Mouse (Mus musculus) embryo, embryonic 9.5 days (tissue): ENCODE measurements at regions not wholly inside any gene's neighbourhood (a gene's known extent, or its start where the extent isn't known, plus 50 kb on each side); places are given as distances from the start of the nearest gene placed in this dataset.
A peak's percentile ranks its signal among the peaks of the same experiment; 100 is the strongest.

Source experiments
- DNase-seq: peaks from one replicate; pipeline ENCODE4 v3.0.0-alpha.2; 2017; ENCODE audit errors: extremely low spot score

GRCm38 (mm10) chr12:107658241-107658640 lies 169.8 kb downstream of the 3110018I06Rik start:
- no peak for DNase-seq

- no peak for DNase-seq
Observed at GRCm38 (mm10) chr12:107658821-107659220, 170.4 kb downstream of the 3110018I06Rik start.

- peak; percentile 72 for DNase-seq
Observed at GRCm38 (mm10) chr12:107662624-107663023, 174.2 kb downstream of the 3110018I06Rik start.

- DNase-seq: no peak
Observed at GRCm38 (mm10) chr12:107667836-107668235, 179.4 kb downstream of the 3110018I06Rik start.

- no peak for DNase-seq
Observed at GRCm38 (mm10) chr12:107669046-107669445, 180.6 kb downstream of the 3110018I06Rik start.

GRCm38 (mm10) chr12:107669450-107669849 lies 181.0 kb downstream of the 3110018I06Rik start:
- DNase-seq: no peak

- no peak for DNase-seq
Observed at GRCm38 (mm10) chr12:107669910-107670309, 181.5 kb downstream of the 3110018I06Rik start.

- no peak for DNase-seq
Observed at GRCm38 (mm10) chr12:107677076-107677475, 188.6 kb downstream of the 3110018I06Rik start.

- no peak for DNase-seq
Observed at GRCm38 (mm10) chr12:107687447-107687846, 199.0 kb downstream of the 3110018I06Rik start.

- DNase-seq: no peak
Observed at GRCm38 (mm10) chr12:107689418-107689817, 201.0 kb downstream of the 3110018I06Rik start.

- DNase-seq: no peak
Observed at GRCm38 (mm10) chr12:107690061-107690460, 201.6 kb downstream of the 3110018I06Rik start.

GRCm38 (mm10) chr12:107693693-107694092 lies 205.3 kb downstream of the 3110018I06Rik start:
- DNase-seq: no peak

GRCm38 (mm10) chr12:107695014-107695413 lies 206.6 kb downstream of the 3110018I06Rik start:
- DNase-seq: no peak

- DNase-seq: no peak
Observed at GRCm38 (mm10) chr12:107695438-107696267, 207.2 kb downstream of the 3110018I06Rik start.

- DNase-seq: no peak
Observed at GRCm38 (mm10) chr12:107700317-107700716, 211.9 kb downstream of the 3110018I06Rik start.

GRCm38 (mm10) chr12:107700868-107701597 lies 212.6 kb downstream of the 3110018I06Rik start:
- DNase-seq: no peak

GRCm38 (mm10) chr12:107708812-107709211 lies 220.4 kb downstream of the 3110018I06Rik start:
- DNase-seq: no peak

- no peak for DNase-seq
Observed at GRCm38 (mm10) chr12:107711017-107711416, 222.6 kb downstream of the 3110018I06Rik start.

- no peak for DNase-seq
Observed at GRCm38 (mm10) chr12:107711675-107712074, 223.2 kb downstream of the 3110018I06Rik start.

- DNase-seq: no peak
Observed at GRCm38 (mm10) chr12:107713191-107713590, 224.8 kb downstream of the 3110018I06Rik start.

GRCm38 (mm10) chr12:107714846-107715245 lies 226.4 kb downstream of the 3110018I06Rik start:
- no peak for DNase-seq

GRCm38 (mm10) chr12:107715871-107716270 lies 227.4 kb downstream of the 3110018I06Rik start:
- no peak for DNase-seq

GRCm38 (mm10) chr12:107720941-107721340 lies 232.5 kb downstream of the 3110018I06Rik start:
- no peak for DNase-seq
